Mouse (Mus musculus) midbrain, embryonic 13.5 days (tissue): ENCODE data around the gene Gli3. TPM values are rescaled to one million over a fixed set of nuclear protein-coding genes. Genes with fewer than 3 reads are reported as not detected.

ENCODE experiments used
- ATAC-seq: fragments of 200-750 bp; cut with Nextera tagmentation; 2 replicates; pipeline ENCODE4 v1.8.0; 2017; ENCODE audit warnings: mild to moderate bottlenecking, moderate TSS enrichment, moderate library complexity
- H3K27ac ChIP-seq: fragments of 300-500 bp; sonication (generic); 2 replicates; pipeline ENCODE4 v1.5.1; 2015; ENCODE audit warnings: inconsistent platforms, mild to moderate bottlenecking, moderate library complexity
- H3K27me3 ChIP-seq: fragments of 300-500 bp; sonication (generic); 2 replicates; pipeline ENCODE4 v1.6.1; 2015; ENCODE audit warnings: mild to moderate bottlenecking, inconsistent platforms
- H3K36me3 ChIP-seq: fragments of 300-500 bp; sonication (generic); 2 replicates; pipeline ENCODE4 v1.6.1; 2015; ENCODE audit warnings: mild to moderate bottlenecking, inconsistent platforms
- H3K4me1 ChIP-seq: fragments of 300-500 bp; sonication (generic); replicated peaks from 2 replicates; pipeline ENCODE4 v1.6.1; 2015; ENCODE audit warnings: inconsistent platforms
- H3K4me2 ChIP-seq: fragments of 300-500 bp; sonication (generic); replicated peaks from 2 replicates; pipeline ENCODE4 v1.6.1; 2015; ENCODE audit warnings: moderate library complexity, mild to moderate bottlenecking, inconsistent platforms
- H3K4me3 ChIP-seq: fragments of 300-500 bp; sonication (generic); replicated peaks from 2 replicates; pipeline ENCODE4 v1.5.1; 2015; ENCODE audit warnings: mild to moderate bottlenecking, inconsistent platforms
- H3K9ac ChIP-seq: fragments of 300-500 bp; sonication (generic); replicated peaks from 2 replicates; pipeline ENCODE4 v1.6.1; 2015; ENCODE audit warnings: mild to moderate bottlenecking, inconsistent platforms
- H3K9me3 ChIP-seq: fragments of 300-500 bp; sonication (generic); 2 replicates; pipeline ENCODE4 v1.6.1; 2016; ENCODE audit warnings: mild to moderate bottlenecking, inconsistent platforms
- WGBS: fragments of 180-500 bp; shearing (Covaris S2); methylation state at CpG from one replicate; pipeline ENCODE4 v1.1.7; 2015; 5-methylcytosine and 5-hydroxymethylcytosine counted together
- polyA plus RNA-seq: library from polyadenylated mRNA; unstranded; fragments of >200 nt; fragmentation: Nextera tagmentation; extraction: Ambion mirVana; gene quantifications from 2 replicates; pipeline ENCODE4 v1.2.1, GENCODE M21; 2015

Gli3 gene
- polyA plus RNA-seq, 1 experiment from 2014 or later = 17.6 TPM

GRCm38 (mm10) chr13:15464741-15465250 is 1.8 kb downstream of the Gli3 start:
- Histone ChIP-seq H3K9me3 (no peaks in the 10 kb centered on the region), H3K4me1 (peaks cover 60% of the 10 kb centered on the region), H3K4me2 (peak overlapping the region; percentile 90), H3K36me3 (no peaks in the 10 kb centered on the region), H3K27me3 (peaks cover 31% of the 10 kb centered on the region), H3K9ac (peak overlapping the region; percentile 92), H3K4me3 (peak overlapping the region; percentile 79), H3K27ac (peak overlapping the region; percentile 90)
- no peak for ATAC-seq
- 1% methylated on average over 11 of the region's 11 CpGs for WGBS

GRCm38 (mm10) chr13:15466496-15466895 is 3.5 kb downstream of the Gli3 start:
- Histone ChIP-seq H3K36me3 (no peaks in the 10 kb centered on the region), H3K4me3 (peak overlapping the region; percentile 79), H3K9ac (peak overlapping the region; percentile 54), H3K4me1 (peaks cover 77% of the 10 kb centered on the region), H3K9me3 (no peaks in the 10 kb centered on the region), H3K27me3 (peaks cover 19% of the 10 kb centered on the region), H3K4me2 (peak overlapping the region; percentile 90), H3K27ac (no peak overlapping the region)
- 7% methylated on average over 6 of the region's 6 CpGs for WGBS
- no peak for ATAC-seq

DNA sequence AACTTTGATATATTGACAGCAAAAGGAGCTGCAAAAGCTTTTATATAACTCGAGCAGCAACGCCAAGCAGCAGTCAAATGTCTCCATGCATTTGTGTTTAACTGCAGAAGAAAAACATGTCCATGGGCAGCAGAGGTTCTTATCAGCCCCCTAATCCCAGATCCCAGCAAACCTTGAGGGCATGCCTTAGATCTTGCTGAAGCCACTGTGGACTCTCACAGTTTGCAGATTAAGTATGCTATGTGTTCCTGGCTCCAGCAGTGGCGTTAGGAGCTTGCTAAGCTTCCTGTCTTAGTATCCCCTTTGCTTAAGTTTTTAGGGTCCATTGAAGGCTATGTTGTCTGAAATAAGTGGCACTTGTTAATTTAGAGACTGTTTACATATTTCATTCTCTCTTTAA is 4.4 kb downstream of the Gli3 start:
- Histone ChIP-seq H3K27me3 (peaks cover 19% of the 10 kb centered on the region), H3K27ac (0 out of 2 replicates have a peak overlapping the region, but pooled peaks have one; percentile 6), H3K36me3 (no peaks in the 10 kb centered on the region), H3K9me3 (no peaks in the 10 kb centered on the region), H3K4me3 (peak overlapping the region; percentile 79), H3K9ac (no peak overlapping the region), H3K4me2 (peak overlapping the region; percentile 90), H3K4me1 (peaks cover 74% of the 10 kb centered on the region)
- WGBS = 9% methylated on average over 3 of the region's 3 CpGs
- ATAC-seq = no peak

- peaks cover 9% of the 10 kb centered on the region for H3K27me3 ChIP-seq
- no peak overlapping the region for H3K27ac ChIP-seq
- no peaks in the 10 kb centered on the region for H3K9me3 ChIP-seq
- H3K4me3 ChIP-seq = peak overlapping the region; percentile 20
- peak overlapping the region; percentile 90 for H3K4me2 ChIP-seq
- H3K4me1 ChIP-seq = peaks cover 75% of the 10 kb centered on the region
- WGBS = 16% methylated on average over 4 of the region's 4 CpGs
- no peaks in the 10 kb centered on the region for H3K36me3 ChIP-seq
- no peak for ATAC-seq
- no peak overlapping the region for H3K9ac ChIP-seq
Observed at GRCm38 (mm10) chr13:15468421-15468820, 5.4 kb downstream of the Gli3 start.

- 47% methylated on average over 3 of the region's 3 CpGs for WGBS
- Histone ChIP-seq H3K4me2 (peak overlapping the region; percentile 19; the same call in 1 of the 2 replicates), H3K4me3 (no peak overlapping the region), H3K9ac (no peak overlapping the region), H3K27me3 (no peaks in the 10 kb centered on the region), H3K9me3 (no peaks in the 10 kb centered on the region), H3K4me1 (peaks cover 69% of the 10 kb centered on the region), H3K27ac (no peak overlapping the region), H3K36me3 (no peaks in the 10 kb centered on the region)
- ATAC-seq = no peak
Observed at GRCm38 (mm10) chr13:15470056-15470455, 7.0 kb downstream of the Gli3 start.

DNA sequence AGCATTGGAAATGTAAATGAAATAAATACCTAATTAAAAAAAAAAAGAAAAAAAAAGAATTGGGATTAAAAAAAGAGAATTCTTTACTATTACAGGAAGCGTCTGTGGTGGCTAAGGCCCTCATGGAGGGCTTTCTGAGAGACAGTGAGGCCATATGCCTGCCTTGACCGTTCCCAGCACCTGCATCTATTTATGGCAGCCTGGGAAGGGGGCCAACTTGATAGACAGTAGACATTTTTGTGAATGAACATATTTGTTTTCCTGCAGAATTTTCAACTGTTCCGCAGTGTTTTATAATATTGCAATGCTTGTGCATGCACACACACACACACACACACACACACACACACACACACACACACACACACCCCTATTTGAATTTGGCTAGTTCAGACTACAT is 9.7 kb downstream of the Gli3 start:
- Histone ChIP-seq H3K36me3 (0 out of 2 replicates have a peak, but pooled peaks cover under 1% of the 10 kb centered on the region), H3K9ac (no peak overlapping the region)

GRCm38 (mm10) chr13:15474393-15474792 is 11.4 kb downstream of the Gli3 start:
- Histone ChIP-seq H3K9ac (no peak overlapping the region), H3K9me3 (no peaks in the 10 kb centered on the region), H3K4me1 (peaks cover 38% of the 10 kb centered on the region), H3K27ac (no peak overlapping the region), H3K36me3 (peaks cover 6% of the 10 kb centered on the region; the same call in 1 of the 2 replicates), H3K4me2 (no peak overlapping the region), H3K27me3 (no peaks in the 10 kb centered on the region), H3K4me3 (no peak overlapping the region)
- 79% methylated on average over 2 of the region's 2 CpGs for WGBS
- ATAC-seq = no peak

More for the DNA sequence above, 9.7 kb downstream of the Gli3 start:
- peaks cover 49% of the 10 kb centered on the region for H3K4me1 ChIP-seq
- 56% methylated on average over 3 of the region's 3 CpGs for WGBS
- H3K4me3 ChIP-seq = no peak overlapping the region
- H3K27ac ChIP-seq = no peak overlapping the region
- no peaks in the 10 kb centered on the region for H3K27me3 ChIP-seq
- H3K9me3 ChIP-seq = no peaks in the 10 kb centered on the region
- ATAC-seq = no peak
- no peak overlapping the region for H3K4me2 ChIP-seq

DNA sequence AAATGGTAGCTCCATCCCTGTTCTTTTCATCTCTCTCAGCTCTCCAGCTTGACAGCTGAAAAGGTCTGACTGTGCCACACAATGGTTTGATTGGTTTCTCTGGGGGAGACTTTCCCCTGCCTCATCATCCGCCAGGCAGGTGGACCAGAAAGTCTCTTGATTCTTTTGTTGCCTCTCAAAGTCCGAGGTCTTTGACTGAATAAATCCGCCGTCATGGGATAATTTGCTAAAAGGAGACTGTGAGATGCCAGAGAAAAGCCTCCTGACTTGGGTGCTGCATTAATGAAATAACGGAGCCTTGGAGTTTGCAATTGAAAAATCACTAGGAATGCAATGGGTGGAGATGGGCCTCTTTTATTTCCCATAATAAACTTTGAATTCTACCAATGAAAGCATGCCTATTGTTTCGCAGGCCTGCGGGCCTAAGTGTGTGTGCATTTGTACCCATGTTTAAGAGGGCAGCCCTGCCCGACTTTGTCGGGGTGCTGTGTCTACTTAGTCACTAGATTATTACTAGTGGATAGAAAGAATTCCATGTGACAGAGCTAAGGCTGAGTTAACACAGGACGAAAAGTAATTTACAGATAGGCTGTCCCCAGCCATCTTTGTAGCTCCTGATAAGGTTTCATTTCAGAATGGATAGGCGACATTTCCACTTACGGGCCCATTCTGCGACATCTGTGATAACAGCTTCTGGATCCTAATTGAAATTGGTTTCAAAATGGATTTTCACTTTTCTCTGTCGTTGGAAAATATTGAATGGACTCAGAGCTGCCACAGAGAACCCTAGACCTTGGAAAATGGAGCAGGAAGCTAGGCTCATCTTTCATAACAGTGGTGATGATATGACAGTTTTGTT is 23.2 kb downstream of the Gli3 start:
- Histone ChIP-seq H3K9me3 (no peaks in the 10 kb centered on the region), H3K36me3 (no peaks in the 10 kb centered on the region), H3K27ac (peak overlapping the region; percentile 42), H3K4me2 (peak overlapping the region; percentile 26), H3K4me3 (no peak overlapping the region), H3K4me1 (peaks cover 39% of the 10 kb centered on the region), H3K9ac (no peak overlapping the region), H3K27me3 (no peaks in the 10 kb centered on the region)
- 11% methylated on average over 14 of the region's 14 CpGs for WGBS
- peak; percentile 89 for ATAC-seq

DNA sequence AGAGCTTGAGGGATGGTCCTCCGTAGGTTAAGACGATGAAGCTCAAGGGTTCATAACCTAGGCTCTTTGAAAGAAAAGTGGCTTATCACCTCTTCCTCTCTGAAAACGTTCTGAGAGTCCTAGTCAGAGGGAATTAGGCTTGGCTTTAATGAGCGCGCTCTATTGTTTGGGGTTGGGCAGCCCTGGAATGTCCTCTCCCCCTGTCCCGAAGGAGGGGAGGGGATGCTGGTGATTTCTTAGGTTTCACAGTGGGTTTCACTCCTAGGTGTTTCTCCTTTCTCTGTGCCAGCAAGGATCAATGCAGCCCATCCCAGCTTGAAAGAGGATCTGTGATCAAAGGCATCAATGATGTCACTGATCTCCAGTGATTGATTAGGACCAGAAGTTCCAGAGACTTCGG is 24.3 kb downstream of the Gli3 start:
- H3K27ac ChIP-seq = 0 out of 2 replicates have a peak overlapping the region, but pooled peaks have one; percentile 32
- no peaks in the 10 kb centered on the region for H3K36me3 ChIP-seq
- no peaks in the 10 kb centered on the region for H3K27me3 ChIP-seq
- WGBS = 3% methylated on average over 7 of the region's 7 CpGs
- ATAC-seq = no peak
- H3K9ac ChIP-seq = no peak overlapping the region
- H3K9me3 ChIP-seq = no peaks in the 10 kb centered on the region
- peak overlapping the region; percentile 18 for H3K4me2 ChIP-seq
- peaks cover 41% of the 10 kb centered on the region for H3K4me1 ChIP-seq
- no peak overlapping the region for H3K4me3 ChIP-seq

DNA sequence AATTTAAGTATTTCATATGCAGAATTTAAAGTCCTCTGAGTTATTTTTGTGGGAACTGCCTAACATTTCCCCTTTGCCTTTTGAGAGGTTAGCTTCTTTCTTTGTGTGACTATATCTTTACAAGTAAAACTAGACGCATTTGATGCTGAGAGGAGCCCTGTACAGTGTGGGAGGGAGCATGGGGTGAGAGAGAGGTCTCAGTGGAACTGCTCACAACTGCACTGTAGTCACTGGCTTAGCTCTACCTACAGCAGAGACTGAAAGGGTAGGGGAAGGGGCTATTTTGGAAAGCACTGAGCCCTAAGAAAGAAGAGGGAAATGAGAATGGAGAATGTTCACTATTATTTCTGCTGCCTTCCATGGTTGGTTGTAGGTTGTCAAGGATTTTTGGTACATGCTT is 25.0 kb downstream of the Gli3 start:
- peaks cover 41% of the 10 kb centered on the region for H3K4me1 ChIP-seq
- no peak for ATAC-seq
- WGBS = 22% methylated on average over 1 of the region's 1 CpGs

DNA sequence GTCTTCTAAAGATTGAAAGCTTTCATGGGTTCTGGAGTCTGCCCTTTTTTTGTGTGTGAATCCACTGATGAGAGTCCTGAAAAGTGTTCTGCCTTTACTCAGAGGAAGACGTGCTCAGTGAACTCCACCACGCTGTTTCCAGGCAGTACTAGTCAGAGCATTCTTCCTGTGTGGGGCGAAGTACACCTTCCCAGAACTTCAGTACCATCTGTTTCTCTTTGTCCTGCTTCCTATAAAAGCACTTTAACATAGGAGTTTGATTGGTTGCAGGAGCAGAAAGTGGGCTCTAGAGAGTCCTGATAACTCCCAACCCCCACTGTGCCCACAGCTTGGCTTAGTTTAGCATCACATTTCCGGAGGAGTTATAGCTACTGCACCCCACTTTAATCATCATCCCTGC is 32.8 kb downstream of the Gli3 start:
- Histone ChIP-seq H3K9me3 (no peaks in the 10 kb centered on the region), H3K4me1 (peaks cover 2% of the 10 kb centered on the region), H3K27me3 (no peaks in the 10 kb centered on the region), H3K36me3 (no peaks in the 10 kb centered on the region), H3K9ac (no peak overlapping the region), H3K4me3 (no peak overlapping the region), H3K4me2 (no peak overlapping the region), H3K27ac (no peak overlapping the region)
- 91% methylated on average over 4 of the region's 4 CpGs for WGBS
- ATAC-seq = no peak

More for the DNA sequence above, 25.0 kb downstream of the Gli3 start:
- H3K27me3 ChIP-seq = no peaks in the 10 kb centered on the region
- H3K4me2 ChIP-seq = no peak overlapping the region
- no peak overlapping the region for H3K27ac ChIP-seq
- no peaks in the 10 kb centered on the region for H3K36me3 ChIP-seq
- H3K9me3 ChIP-seq = no peaks in the 10 kb centered on the region
- H3K4me3 ChIP-seq = no peak overlapping the region
- H3K9ac ChIP-seq = no peak overlapping the region

DNA sequence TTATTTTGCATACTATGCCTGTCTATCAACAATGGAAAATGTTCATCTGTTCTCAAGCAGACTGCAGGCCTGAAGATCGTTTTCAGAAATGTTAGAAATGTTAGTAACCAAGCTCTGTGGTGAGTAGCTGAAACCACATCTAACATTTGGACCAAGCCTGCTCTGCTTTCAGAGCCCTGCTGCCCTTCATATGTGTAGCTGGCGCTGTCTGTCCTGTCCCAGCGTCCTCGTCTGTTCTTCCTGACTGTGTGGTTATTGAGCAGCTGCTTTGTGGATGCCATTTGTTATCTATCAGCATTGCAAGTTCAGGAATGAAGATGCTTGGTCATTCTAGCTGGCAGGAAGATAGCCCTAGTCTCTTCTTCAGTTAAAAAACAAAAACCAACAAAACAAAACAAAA is 35.3 kb downstream of the Gli3 start:
- Histone ChIP-seq H3K4me1 (no peaks in the 10 kb centered on the region; the same call in none of the 2 replicates), H3K4me2 (no peak overlapping the region), H3K27me3 (no peaks in the 10 kb centered on the region), H3K36me3 (no peaks in the 10 kb centered on the region), H3K4me3 (no peak overlapping the region), H3K9me3 (no peaks in the 10 kb centered on the region), H3K27ac (no peak overlapping the region), H3K9ac (no peak overlapping the region)
- WGBS = 75% methylated on average over 4 of the region's 4 CpGs
- ATAC-seq = no peak
